Mouse (Mus musculus) ES-E14 (cell line): ENCODE results near the gene Zbtb7a.

Source experiments
- CHD2 ChIP-seq: IDR thresholded peaks from 2 replicates; pipeline ENCODE4 v1.6.1; 2014; ENCODE audit warnings: mild to moderate bottlenecking, low read depth, low read length, inconsistent platforms
- MAFK ChIP-seq: IDR thresholded peaks from 2 replicates; pipeline ENCODE4 v1.6.1; 2014; ENCODE audit warnings: mild to moderate bottlenecking, low read depth, low read length, inconsistent platforms; ENCODE audit not compliant: insufficient read depth

DNA sequence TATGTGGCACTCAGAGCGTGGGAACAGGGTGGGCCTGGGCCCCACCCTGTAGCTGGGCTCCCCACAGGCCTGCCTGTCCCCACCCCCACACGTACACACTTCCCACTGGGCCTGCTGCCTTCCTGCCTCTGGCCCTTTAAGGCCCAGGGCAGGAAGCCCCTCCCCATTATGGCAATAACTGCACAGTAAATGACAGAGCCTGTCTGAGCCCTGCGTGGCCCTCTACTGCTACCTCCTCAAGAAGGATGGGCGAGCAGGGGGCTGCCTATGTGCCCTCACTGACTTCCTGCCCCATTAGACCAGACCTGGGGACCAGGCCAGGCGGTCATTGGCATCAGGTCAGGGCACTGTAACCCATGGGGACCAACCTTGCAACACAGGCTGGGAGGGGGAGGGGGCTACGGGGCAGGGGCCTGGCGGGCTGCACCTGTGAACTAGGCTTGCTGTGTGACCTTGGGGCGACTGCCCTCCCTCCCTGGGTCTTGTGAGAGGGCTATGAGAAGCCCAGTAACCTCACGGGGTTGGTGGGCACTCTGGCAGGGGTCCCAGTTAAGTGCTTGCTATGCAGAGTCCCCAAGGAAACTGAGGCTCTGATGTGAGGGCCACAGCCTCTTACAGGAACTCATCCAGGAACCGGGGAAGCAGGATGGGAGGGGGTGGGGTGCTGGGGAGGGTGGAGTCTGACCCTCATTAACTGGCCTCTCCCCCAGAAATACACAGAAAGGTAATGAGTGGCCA is 5.9 kb downstream of the Zbtb7a start:
- TF ChIP-seq MAFK, result no peak
- TF ChIP-seq CHD2, result no peak
